Mouse (Mus musculus) stomach, postnatal 0 days (tissue): ENCODE results near the gene Atp6v0e. TPM values are rescaled to one million over a fixed set of nuclear protein-coding genes. Genes with fewer than 3 reads are reported as not detected.

Experiments used
- ATAC-seq: fragments of 200-750 bp; cut with Nextera tagmentation; 2 replicates; pipeline ENCODE4 v1.8.0; 2017; ENCODE audit not compliant: low FRiP score, low TSS enrichment
- DNase-seq: peaks from one replicate; pipeline ENCODE4 v3.0.0-alpha.2; 2016; ENCODE audit warnings: low spot score
- H3K27ac ChIP-seq: fragments of 300-500 bp; sonication (generic); replicated peaks from 2 replicates; pipeline ENCODE4 v1.5.1; 2014; ENCODE audit warnings: mild to moderate bottlenecking, control low read depth
- H3K27me3 ChIP-seq: fragments of 300-500 bp; sonication (generic); 2 replicates; pipeline ENCODE4 v1.6.1; 2014; ENCODE audit warnings: low read length; ENCODE audit not compliant: control insufficient read depth, insufficient read depth
- H3K36me3 ChIP-seq: fragments of 300-500 bp; sonication (generic); 2 replicates; pipeline ENCODE4 v1.6.1; 2014; ENCODE audit warnings: low read length, mixed read lengths; ENCODE audit not compliant: control insufficient read depth, insufficient read depth
- H3K4me1 ChIP-seq: fragments of 300-500 bp; sonication (generic); replicated peaks from 2 replicates; pipeline ENCODE4 v1.6.1; 2014; ENCODE audit warnings: antibody characterized with exemption; ENCODE audit not compliant: control insufficient read depth, insufficient read depth
- H3K4me2 ChIP-seq: fragments of 300-500 bp; sonication (generic); replicated peaks from 2 replicates; pipeline ENCODE4 v1.6.1; 2014; ENCODE audit warnings: low read depth, mild to moderate bottlenecking, control low read depth, moderate library complexity
- H3K4me3 ChIP-seq: fragments of 300-500 bp; sonication (generic); 2 replicates; pipeline ENCODE4 v1.5.1; 2014; ENCODE audit warnings: low read depth, low read length, control low read depth
- H3K9ac ChIP-seq: fragments of 300-500 bp; sonication (generic); 2 replicates; pipeline ENCODE4 v1.6.1; 2014; ENCODE audit warnings: mild to moderate bottlenecking, low read length, control low read depth, mixed read lengths
- H3K9me3 ChIP-seq: fragments of 300-500 bp; sonication (generic); 2 replicates; pipeline ENCODE4 v1.6.1; 2016; ENCODE audit warnings: low read length; ENCODE audit not compliant: control insufficient read depth
- CTCF ChIP-seq: IDR thresholded peaks from 2 replicates; pipeline ENCODE4 v1.5.1; 2016; ENCODE audit warnings: antibody characterized with exemption, low read depth, mild to moderate bottlenecking, moderate library complexity
- EP300 ChIP-seq: optimal IDR thresholded peaks from 2 replicates; pipeline ENCODE3; 2016; ENCODE audit warnings: antibody characterized with exemption
- WGBS: fragments of 180-500 bp; shearing (Covaris S2); extraction: QIAGEN DNeasy Blood & Tissue Kit; methylation state at CpG from one replicate; pipeline ENCODE4 v1.1.7; 2014; 5-methylcytosine and 5-hydroxymethylcytosine counted together
- polyA plus RNA-seq: library from polyadenylated mRNA; unstranded; fragments of >200 nt; fragmentation: Nextera tagmentation; extraction: Ambion mirVana; gene quantifications from 2 replicates; pipeline ENCODE4 v1.2.1, GENCODE M21; 2015

The Atp6v0e gene
- polyA plus RNA-seq, 1 experiment from 2014 or later = 334 TPM

DNA sequence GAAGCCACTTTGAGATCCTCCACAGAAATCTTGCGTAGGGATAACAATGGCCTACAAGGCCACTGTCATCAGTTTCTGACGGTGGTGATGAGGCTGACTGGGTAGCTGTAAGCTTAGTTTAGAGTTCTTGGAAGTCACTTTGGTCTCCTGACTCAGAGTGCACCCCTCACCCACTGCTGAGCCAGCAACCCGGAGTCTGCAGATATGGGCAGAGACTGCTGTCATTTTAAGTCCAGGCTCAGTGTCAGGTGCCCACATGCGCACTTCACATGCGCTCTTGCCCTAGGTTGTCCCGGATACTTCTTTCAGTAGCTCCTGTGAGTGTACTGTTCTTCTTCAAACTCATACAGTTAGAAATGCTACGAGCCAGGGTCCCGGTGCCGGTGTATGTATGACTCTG is 29.1 kb upstream of the Atp6v0e start:
- DNase-seq (no peak), ATAC-seq (no peak)
- Histone ChIP-seq H3K27ac (no peak overlapping the region), H3K4me3 (no peak overlapping the region), H3K36me3 (peaks cover 23% of the 10 kb centered on the region), H3K9me3 (no peaks in the 10 kb centered on the region), H3K9ac (no peak overlapping the region), H3K4me2 (no peak overlapping the region), H3K4me1 (no peaks in the 10 kb centered on the region), H3K27me3 (no peaks in the 10 kb centered on the region)
- TF ChIP-seq EP300 (no peak), CTCF (no peak)
- 91% methylated on average over 9 of the region's 9 CpGs for WGBS

DNA sequence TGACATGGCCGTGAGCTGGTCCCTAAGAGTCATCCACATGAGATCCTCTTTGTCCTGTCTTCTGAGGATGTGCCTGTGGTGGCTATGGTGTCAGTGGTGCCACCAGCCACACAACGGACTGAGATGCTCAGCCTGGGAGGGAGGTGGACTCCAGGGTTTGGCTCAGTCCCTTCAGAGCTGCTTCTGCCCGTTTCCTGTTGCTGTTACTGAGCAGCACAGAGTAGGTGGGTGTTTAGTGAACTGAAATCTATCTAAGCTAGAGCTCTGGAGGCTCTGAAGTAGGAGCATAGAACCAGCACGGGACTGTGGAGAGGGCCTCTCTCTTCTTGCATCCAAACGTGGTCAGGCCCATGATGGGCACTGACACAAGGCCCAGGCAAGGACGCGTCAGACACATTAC is 28.5 kb upstream of the Atp6v0e start:
- no peak for ATAC-seq
- no peaks in the 10 kb centered on the region for H3K4me1 ChIP-seq

DNA sequence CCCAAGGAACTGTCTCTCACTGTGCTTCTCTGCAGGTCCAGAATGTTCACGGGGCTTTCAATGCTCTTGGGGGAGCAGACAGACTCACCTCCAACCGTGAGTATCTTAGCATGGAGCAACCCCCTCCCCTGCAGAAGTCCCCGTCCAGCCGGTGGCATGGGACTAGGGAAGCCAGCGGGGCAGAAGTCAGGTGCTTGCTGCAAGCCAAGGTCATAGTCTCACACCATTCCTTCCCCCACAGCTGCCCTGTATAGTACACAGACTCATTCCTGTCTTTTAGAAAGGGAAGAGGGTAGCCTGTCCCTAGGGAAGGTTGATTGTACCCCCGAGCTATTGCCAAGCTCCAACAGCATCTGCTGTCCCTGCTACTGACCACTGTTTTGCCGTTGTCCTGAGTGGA is 27.1 kb upstream of the Atp6v0e start:
- WGBS = 79% methylated on average over 7 of the region's 7 CpGs
- H3K4me2 ChIP-seq = no peak overlapping the region
- H3K4me3 ChIP-seq = no peak overlapping the region
- no peak overlapping the region for H3K27ac ChIP-seq
- H3K9me3 ChIP-seq = no peaks in the 10 kb centered on the region
- TF ChIP-seq CTCF = no peak
- TF ChIP-seq EP300 = no peak
- H3K36me3 ChIP-seq = peaks cover 23% of the 10 kb centered on the region
- H3K27me3 ChIP-seq = no peaks in the 10 kb centered on the region
- no peak overlapping the region for H3K9ac ChIP-seq
- no peaks in the 10 kb centered on the region for H3K4me1 ChIP-seq
- no peak for DNase-seq
- ATAC-seq = no peak

More for the DNA sequence above, 28.5 kb upstream of the Atp6v0e start:
- Histone ChIP-seq H3K27me3 (no peaks in the 10 kb centered on the region), H3K36me3 (peaks cover 24% of the 10 kb centered on the region), H3K4me2 (no peak overlapping the region), H3K9me3 (no peaks in the 10 kb centered on the region), H3K27ac (no peak overlapping the region), H3K9ac (no peak overlapping the region), H3K4me3 (no peak overlapping the region)
- WGBS = 87% methylated on average over 7 of the region's 7 CpGs
- no peak for TF ChIP-seq CTCF
- no peak for TF ChIP-seq EP300
- DNase-seq = no peak

DNA sequence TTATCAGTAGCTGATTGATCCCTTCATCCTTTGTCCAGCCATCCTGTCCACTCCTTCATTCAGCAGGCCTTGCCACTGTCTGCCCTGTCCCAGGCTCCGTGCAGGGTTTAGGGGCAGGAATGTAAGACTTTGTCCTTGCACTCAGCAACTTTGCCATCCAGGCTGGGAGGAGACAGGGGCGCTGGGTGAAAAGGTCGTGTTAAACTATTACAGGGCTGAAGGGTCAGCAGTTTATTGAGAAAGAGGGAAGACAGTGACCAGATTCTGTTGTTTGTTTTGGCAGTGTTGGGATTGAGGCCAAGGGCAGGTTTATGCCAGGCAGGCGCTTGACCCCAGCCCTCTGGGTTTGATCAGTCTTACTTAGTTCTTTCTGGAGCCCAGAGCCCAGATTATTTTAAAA is 25.2 kb upstream of the Atp6v0e start:
- H3K4me1 ChIP-seq = no peaks in the 10 kb centered on the region
- no peak overlapping the region for H3K9ac ChIP-seq
- DNase-seq = no peak
- H3K4me3 ChIP-seq = no peak overlapping the region
- TF ChIP-seq EP300 (no peak), CTCF (no peak)
- 58% methylated on average over 4 of the region's 4 CpGs for WGBS
- ATAC-seq = no peak
- H3K27ac ChIP-seq = no peak overlapping the region
- H3K27me3 ChIP-seq = no peaks in the 10 kb centered on the region
- H3K9me3 ChIP-seq = no peaks in the 10 kb centered on the region
- peaks cover 28% of the 10 kb centered on the region for H3K36me3 ChIP-seq
- no peak overlapping the region for H3K4me2 ChIP-seq

DNA sequence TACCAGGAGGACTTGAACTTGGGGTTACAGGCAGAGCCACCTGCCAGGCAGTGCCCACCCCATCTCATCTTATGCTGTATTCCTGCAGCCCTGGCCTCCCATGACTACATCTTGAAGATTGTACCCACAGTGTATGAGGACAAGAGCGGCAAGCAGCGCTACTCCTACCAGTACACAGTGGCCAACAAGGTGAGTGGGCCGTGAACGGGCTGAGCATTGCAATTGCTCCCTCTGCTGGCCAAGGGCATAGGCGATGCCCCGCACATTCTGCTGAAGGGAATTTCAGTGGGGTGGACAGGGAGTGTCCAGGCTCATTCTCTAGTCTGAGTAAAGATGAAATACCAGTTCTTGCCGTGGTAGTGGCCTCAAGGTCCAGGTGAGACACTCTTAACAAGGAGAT is 24.4 kb upstream of the Atp6v0e start:
- TF ChIP-seq EP300 (no peak), CTCF (peak; percentile 100)
- H3K27me3 ChIP-seq = no peaks in the 10 kb centered on the region
- H3K9ac ChIP-seq = no peak overlapping the region
- no peak overlapping the region for H3K27ac ChIP-seq
- DNase-seq (peak; percentile 85), ATAC-seq (peak; percentile 78)
- H3K36me3 ChIP-seq = peaks cover 28% of the 10 kb centered on the region
- no peaks in the 10 kb centered on the region for H3K4me1 ChIP-seq
- 12% methylated on average over 7 of the region's 7 CpGs for WGBS
- no peak overlapping the region for H3K4me2 ChIP-seq
- no peaks in the 10 kb centered on the region for H3K9me3 ChIP-seq
- H3K4me3 ChIP-seq = no peak overlapping the region

DNA sequence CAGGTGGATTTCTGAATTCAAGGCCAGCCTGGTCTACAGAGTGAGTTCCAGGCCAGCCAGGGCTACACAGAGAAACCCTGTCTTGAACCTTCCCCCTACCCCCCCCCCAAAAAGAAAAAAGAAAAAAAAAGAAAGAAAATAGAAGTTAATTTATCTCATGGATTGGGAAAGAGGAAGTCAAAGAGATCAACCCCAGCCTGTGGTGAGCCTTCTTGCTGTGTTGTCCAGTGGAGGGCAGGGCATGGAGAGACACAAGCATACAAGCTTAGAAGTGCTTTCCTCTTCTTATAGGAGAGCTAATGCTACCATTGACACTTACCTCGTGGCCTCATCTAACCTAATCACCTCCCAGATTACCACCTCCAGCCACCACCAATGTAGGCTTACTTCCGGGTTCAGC is 23.2 kb upstream of the Atp6v0e start:
- Histone ChIP-seq H3K4me2 (no peak overlapping the region), H3K27me3 (no peaks in the 10 kb centered on the region), H3K4me1 (no peaks in the 10 kb centered on the region), H3K9ac (no peak overlapping the region), H3K4me3 (no peak overlapping the region), H3K27ac (no peak overlapping the region), H3K36me3 (peaks cover 30% of the 10 kb centered on the region), H3K9me3 (no peaks in the 10 kb centered on the region)
- ATAC-seq = no peak
- 94% methylated on average over 2 of the region's 2 CpGs for WGBS
- TF ChIP-seq EP300 (no peak), CTCF (no peak)
- no peak for DNase-seq
